Mouse (Mus musculus) ES-CJ7 (cell line): ENCODE measurements around the gene Ifrd2.
A peak's percentile ranks its signal among the peaks of the same experiment; 100 is the strongest.

ENCODE experiments used
- DNase-seq: peaks from one replicate; pipeline ENCODE4 v3.0.0; 2011; ENCODE audit warnings: low read depth, low spot score

Gene Ifrd2

GRCm38 (mm10) chr9:107637070-107637469, 49.6 kb downstream of the Ifrd2 start:
- DNase-seq: peak; percentile 43

- DNase-seq: peak; percentile 58
Measured at GRCm38 (mm10) chr9:107640257-107640772, 52.9 kb downstream of the Ifrd2 start.

GRCm38 (mm10) chr9:107641666-107642065, 54.2 kb downstream of the Ifrd2 start:
- no peak for DNase-seq
